Mouse (Mus musculus): ENCODE results near the gene 1190005I06Rik. TPM values are rescaled to one million over a fixed set of nuclear protein-coding genes. Genes with fewer than 3 reads are reported as not detected.
A peak's percentile ranks its signal among the peaks of the same experiment; 100 is the strongest.

The 1190005I06Rik gene
- total RNA-seq, 2 experiments from 2014 or later: 16.7 to 19.7 TPM

DNA sequence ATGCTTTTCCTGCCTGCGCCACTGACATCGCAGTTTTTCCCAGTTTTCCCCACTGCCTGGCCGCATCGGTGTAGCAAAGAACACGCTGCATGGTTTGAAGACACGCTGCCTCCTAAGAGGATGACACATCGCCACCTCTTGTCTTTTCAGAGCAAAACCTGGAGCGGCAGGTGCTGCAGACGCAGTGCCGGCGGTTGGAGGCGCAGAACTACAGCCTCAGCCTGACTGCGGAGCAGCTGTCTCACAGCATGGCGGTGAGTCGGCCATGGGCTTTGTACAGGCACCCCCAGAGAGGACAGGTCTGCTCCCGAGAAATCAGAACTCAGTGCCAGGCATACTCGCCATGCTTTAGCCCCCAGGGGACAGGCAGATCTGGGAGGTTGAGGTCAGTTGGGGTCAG, 69.6 kb downstream of the 1190005I06Rik start:
- DNase-seq: no peak

DNA sequence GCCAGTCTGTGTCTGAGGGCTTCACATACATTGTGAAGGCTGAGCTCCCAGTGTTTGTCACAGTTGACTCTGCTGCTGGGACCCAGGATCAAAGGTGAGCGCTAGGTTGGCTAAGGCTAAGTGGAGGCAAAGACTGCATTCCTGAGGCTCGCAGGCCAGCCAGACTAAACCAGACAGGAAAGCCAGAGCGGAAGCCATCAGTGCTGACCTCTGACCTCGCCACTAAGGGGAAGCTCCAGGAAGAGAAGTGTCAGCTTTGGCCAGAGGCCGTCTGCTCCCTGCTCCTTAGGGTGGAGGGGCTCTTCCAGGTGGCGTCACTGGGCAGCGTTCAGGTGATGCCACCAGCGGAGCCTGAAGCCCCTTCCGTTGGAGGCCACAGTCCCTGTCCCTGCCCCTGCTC, 71.6 kb downstream of the 1190005I06Rik start:
- DNase-seq: peak; percentile 43 to 53

DNA sequence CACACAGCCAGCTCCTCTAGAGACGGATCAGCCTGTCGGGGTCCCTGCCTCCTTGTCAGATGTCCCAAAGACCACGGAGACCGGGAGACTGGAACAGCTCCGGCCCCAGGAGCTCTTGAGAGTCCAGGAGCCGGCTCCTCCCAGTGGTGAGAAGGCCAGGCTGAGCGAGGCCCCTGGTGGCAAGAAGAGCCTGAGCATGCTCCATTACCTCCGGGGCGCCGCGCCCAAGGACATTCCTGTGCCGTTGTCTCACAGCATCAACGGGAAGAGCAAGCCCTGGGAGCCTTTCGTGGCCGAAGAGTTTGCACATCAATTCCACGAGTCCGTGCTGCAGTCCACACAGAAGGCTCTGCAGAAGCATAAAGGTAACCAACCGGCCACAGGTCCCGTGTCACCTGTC, 72.5 kb downstream of the 1190005I06Rik start:
- peak; percentile 71 to 78 for DNase-seq

DNA sequence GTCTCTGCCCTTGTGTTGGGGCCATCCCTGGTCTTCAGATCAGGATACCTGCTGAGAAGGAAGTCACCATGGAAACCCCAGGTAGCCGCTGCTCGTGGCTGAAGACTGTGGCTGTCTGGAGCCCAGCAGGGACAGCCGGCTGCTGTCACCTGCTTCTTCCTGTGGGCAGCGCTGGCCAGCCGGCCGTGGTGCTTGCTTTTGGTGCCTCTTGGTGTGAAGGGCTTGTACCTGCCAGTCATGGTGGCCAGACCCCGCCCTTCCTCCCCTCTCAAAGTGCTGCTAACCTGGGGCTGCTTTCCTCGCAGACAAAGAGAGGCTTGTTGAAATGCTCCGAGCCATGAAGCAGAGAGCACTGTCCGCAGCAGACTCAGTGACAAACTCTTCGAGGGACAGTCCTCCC, 73.6 kb downstream of the 1190005I06Rik start:
- DNase-seq: no peak

DNA sequence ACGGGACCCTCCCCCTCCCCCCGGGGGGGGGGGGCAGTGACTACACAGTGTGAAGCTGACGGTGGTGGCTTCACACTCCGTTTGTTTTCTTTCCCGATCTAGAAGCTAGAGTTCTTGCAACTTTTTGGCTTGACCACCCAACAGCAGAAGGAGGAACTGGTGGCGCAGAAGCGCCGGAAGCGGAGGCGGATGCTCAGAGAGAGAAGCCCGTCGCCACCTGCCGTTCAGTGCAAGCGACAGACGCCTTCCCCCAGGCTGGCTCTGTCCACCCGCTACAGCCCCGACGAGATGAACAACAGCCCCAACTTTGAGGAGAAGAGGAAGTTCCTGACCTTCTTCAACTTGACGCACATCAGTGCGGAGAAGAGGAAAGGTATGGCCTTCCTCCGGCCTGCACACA, 74.9 kb downstream of the 1190005I06Rik start:
- no peak for DNase-seq

DNA sequence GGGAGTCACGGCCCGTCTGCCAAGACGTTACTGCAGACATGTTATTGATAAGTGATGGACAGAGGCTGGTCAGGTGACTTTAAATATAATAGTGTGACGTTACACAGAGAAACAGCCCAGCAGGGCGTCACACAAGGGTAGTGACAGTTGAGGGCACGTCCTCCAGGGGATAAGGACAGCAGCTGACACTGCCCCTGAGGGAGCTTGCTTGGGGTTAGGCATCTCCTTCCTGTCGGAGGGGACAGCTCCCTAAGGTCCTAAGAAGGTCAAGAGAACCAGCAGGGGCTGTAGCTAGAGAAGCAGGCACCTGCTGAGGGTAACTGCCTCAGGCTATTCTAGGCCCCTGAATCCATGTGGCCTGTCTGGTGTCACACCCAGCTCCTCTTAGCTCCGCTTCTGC, 75.9 kb downstream of the 1190005I06Rik start:
- DNase-seq: no peak

DNA sequence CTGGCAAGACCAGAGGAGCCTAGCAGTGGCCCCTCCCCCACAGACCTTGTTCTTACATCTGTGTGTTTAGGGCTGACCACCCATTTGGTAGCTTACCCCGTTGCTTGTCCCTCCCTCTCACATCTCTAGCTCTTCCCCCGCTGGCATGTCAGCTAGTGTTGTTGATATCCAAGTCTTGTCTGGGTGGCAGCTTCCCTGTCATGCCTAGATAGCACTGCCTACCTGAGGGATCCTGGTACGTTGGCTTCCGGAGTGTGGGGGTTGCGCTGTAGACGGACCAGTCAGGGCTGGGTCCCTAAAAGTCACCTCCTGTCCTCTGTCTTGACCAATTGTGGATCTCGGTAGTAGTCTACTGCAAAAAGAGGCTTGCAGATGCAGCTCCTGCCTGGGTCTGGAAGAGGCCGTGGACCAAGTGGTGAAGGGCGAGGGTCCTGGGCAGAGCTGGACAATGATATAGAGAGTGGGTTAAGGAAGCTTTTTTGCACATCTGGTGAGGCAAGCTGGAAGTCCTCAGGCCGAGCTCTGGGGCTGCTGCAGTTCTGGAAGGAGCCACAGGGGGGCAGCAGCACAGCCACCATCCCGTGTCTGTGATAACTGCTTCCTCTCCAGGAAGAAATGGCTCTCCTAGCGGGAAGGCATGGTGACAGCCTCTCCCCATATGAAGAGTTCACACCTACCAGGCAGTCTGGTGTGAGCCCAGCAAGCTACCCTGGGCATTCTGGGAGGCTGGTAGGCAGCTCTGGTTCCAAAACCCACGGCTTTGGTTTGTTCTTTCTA, 77.3 kb downstream of the 1190005I06Rik start:
- DNase-seq: peak; percentile 79 to 87

DNA sequence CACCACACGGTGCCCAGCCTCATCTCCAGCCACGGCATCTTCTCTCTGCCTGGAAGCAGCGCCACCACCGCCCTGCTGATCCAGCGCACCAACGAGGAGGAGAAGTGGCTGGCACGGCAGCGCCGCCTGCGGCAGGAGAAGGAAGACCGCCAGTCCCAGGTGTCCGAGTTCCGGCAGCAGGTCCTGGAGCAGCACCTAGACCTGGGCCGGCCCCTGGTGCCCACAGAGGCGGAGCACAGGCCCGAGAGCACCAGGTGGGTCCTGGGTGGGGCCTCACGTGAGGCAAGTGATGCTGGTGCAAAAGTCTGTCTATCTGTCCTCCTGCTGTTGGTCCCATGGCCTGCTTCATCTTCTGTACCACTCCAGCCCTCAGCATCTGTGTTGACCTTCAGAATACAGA, 78.3 kb downstream of the 1190005I06Rik start:
- no peak for DNase-seq

DNA sequence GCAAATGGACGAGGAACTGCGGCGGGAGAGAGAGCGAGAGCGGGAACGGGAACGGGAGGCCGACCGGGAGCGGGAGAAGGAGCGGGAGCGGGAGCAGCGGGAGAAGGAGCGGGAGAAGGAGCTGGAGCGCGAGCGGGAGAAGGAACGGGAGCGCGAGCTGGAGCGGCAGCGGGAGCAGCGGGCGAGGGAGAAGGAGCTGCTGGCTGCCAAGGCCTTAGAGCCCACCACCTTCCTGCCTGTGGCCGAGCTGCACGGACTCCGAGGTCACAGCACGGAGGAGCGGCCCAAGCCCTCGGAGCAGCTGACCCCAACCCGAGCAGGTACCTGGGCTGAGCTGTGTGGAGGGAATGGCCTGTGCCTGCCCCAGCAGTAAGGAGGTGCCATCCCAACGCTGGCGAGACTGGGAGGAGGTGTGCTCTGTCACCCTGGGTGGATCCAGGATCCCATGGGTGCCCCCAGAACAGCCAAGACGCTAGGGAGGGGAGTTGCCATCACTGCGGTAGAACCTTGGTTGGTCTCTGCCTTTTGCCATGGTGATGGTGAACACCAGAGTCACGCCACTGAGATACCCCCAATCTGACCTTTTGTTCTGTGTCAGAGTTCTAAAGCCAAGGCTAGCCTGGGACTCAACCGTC, 79.2 kb downstream of the 1190005I06Rik start:
- no peak for DNase-seq

DNA sequence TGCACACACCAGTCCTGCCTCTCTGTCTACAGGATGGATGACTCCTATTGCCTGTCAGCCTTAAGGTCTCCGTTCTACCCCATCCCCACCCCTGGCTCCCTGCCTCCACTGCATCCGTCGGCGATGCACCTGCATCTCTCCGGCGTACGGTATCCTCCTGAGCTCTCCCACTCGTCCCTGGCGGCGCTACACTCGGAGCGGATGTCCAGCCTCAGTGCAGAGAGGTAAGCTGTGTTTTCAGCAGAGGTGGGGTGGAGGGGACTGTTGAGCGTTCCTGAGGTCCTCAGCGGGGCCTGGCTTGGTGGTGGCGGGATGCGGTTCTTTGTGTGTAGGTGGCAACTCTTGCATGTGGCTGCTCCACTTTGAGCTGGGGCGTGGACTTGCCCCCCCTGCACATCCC, 79.7 kb downstream of the 1190005I06Rik start:
- no peak for DNase-seq

DNA sequence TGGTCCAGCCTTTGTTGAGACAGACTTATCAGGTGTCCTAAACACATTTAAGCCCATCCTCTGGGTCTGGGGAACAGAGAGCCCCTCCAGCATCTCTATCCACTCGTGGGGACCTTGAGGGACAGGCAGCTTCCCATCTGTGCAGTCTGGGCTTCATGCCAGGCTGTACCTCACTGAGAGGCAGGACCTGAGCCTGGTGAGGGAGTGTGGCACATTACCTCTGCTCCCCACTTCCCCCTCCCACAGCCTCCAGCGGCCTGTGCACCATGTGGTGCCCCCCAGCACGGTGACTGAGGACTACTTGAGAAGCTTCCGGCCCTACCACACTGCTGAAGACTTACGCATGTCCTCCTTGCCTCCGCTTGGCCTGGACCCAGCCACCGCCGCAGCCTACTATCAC, 80.8 kb downstream of the 1190005I06Rik start:
- DNase-seq: no peak

DNA sequence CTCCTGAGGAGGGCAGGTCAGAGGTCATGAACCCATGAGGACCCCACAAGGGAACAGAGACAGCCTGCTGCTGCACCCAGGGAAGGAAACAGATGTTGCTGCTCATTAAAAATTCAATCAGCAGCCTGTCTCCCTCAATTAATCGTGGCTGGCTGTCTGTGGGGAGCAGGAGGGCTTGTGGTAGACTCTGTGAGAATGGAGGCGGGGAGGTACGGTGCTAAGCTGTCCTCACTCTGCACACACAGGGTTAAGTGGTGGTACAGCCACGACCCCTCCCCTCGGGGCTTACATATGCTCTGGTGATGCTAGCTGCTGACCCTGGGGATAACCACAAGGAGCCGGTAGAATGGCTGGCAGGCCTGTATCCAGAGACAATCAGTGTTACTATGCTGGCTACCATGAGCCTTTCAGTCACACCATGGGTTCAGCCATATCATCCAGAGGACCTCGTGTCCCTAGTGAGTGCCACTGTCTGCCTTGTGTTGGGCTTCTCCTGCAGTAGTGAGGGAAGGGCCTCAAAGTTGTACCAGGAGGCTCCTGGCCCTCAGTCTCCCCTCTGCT, 82.2 kb downstream of the 1190005I06Rik start:
- no peak for DNase-seq

DNA sequence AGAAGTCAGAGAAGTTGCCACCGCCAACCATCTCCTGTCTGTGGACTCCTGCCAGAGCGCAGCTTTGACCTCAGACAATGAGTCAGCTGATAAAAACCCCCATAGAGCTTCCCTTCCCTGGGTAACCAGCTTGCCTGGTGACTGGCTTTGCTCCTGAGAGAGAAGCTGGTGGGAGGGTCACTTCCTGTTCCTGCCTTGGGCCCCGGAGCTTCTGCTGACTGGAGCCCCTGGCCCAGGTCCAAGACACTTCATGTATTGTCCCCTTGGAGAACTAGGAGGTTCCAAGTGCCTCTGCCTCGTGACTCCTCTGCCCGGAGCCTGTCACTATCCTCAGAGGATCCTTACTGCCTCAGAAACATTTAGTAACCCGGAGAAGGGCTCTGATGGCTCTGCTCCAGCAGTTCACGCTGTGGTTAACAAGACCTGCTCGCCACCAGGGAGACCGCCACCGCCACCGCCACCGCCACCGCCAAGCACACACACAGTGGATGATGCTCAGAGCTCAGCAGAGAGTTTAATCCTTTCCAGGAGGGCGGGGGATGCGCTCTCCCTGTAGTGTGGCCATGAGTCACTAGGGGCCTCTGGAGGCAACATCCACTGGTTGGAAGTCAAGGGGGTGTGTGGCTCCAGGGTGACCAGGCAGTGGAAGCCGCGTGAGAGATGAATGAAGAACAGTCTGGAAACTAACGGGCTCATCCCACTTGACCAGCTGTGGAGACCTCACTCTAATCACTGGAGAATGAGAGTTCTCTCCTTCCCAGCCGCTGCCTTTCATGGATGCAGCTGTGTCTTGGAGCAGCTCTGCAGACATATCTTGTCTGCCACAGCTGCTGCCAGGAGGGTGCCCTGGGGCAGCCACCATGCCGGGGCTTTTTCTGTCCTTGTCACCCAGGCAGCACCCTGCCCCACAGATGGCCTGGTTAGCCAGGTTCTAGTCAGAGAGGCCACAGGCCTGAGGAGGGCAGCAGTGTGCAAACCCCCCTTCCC, 83.3 kb downstream of the 1190005I06Rik start:
- peak; percentile 89 to 94 for DNase-seq

DNA sequence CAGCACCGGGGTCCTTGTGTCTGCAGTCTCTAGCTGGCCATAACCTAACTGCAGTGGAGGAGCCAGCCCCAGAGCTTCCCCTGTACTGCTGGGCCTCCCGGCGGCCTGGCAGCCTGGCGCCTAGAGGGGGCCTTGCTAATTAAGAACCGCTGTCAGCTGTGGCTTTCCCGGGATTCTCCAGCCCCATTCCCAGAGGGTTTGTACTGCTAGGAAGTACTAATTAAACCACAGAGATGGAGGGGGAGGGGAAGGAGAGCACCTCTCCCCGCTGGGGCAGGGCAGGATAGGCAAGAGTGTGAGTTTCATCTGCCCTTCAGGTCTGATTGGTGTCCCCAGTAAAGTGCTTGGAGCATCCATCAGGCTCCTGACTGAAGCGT, 84.1 kb downstream of the 1190005I06Rik start:
- no peak for DNase-seq

DNA sequence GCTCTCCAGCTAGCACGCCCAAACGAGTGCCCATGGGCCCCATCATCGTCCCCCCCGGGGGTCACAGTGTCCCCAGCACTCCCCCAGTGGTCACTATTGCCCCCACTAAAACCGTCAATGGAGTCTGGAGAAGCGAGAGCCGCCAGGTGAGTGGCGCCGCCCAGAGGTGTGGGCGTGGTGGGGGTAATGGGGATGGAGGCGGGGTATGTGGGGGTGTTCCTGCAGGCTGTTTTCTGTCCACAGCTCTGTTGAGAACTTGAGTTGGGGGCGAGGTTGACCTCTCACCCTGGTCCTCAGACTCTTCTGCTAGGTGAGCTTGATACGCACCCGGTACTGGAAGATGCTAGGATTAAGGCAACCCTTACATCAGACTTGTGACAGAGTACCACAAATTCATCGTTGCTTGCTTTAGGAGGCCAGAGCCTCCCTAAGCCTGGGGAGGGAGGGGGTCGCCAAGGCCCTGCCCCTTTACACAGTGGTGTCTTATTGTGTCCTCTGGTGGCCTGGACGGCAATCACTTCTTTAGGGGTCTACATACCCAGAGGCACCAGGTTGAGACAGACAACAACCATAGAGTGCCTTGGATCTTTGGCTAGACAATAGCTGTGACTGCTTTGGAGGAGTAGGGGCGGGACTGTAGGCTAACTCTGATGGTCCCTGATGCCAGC, 84.6 kb downstream of the 1190005I06Rik start:
- DNase-seq: no peak

DNA sequence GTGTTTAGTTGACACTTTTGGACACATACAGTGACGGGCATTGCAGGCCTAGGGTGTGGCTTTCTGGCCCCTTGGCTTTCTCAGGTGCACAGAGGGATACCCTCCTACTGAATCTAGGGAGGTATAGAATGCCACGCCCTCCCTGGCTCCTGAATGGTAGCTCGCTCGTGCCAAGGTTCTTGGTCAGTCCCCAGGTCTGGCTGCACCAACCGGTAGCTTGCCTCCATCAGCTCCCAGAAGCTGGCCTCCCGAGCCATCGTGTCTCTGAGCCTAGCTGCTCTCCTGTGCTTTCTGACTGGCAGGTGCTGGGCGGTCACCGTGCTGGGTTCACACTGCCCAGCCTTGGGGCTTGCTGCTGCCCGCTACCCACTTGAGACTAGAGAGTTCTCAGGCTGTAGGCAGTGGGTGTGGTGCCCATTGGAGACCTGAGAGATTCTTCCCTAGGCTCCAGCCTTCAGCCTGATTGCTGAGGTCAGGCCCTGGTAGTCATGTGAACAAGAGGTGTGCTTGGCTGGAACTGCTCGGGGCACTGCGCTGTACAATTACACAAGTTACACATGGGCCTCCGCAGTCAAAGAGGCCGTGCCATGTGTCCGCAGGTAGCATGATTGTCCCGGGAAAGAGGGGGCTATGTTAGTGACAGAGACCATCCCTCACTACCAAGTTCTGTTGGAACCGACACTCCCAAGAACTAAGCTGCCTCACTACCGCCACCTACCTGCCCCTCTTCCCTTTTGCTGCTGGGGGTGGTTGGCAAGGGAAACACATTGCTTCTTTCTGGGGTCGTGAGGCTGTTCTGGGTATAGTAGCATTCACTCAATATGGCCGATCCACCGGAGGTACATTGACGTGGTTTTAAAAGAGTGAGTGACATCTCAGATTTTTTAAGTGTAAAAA, 85.6 kb downstream of the 1190005I06Rik start:
- no peak for DNase-seq

DNA sequence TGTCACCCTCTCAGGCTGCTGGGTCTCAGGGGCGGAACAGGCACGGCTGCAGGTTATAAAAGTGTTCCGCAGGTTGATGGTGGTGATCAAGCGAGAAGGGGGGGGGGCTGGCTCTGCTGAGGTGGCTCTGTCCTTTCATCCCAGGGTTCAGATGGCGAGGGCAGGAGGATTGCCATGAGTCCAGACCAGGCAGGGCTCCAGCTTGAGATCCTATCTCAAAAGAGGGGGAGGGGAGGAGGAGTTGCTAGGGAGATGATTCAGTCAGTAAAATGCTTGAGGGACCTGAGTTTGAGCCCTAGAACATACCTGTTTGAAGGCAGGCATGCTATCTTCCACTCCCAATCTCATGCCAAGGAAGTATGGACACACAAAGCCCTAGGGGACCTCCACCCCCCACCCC, 86.9 kb downstream of the 1190005I06Rik start:
- no peak for DNase-seq

DNA sequence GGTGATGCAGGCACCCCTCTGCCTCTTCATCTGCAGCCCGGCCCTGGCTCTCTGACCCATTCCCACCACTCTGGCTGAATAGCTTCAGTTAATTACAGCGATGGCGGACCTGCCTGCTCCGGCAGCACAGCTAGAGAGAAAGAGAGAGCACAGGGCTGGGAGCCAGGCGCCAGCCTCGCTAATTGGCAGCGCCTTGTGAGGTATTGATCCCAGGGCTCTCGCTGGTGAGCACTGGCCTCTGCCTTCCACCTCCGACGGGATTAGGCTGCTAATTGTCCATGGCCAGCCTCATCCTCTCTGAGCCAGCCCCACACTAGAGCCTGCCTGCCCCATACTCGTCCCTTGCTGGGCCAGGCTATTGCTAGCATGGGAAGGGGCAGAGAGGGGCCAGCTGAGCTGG, 87.8 kb downstream of the 1190005I06Rik start:
- no peak for DNase-seq
